Mouse (Mus musculus) intestine, embryonic 14.5 days (tissue): ENCODE results near the gene H2afy2. TPM values are rescaled to one million over a fixed set of nuclear protein-coding genes. Genes with fewer than 3 reads are reported as not detected.

ENCODE experiments used
- ATAC-seq: fragments of 200-750 bp; cut with Nextera tagmentation; replicated peaks from 2 replicates; pipeline ENCODE4 v1.8.0; 2017; ENCODE audit warnings: low read depth, moderate number of reproducible peaks, moderate TSS enrichment, moderate library complexity; ENCODE audit not compliant: low FRiP score, low TSS enrichment
- DNase-seq: peaks from one replicate; pipeline ENCODE4 v3.0.0-alpha.2; 2018; ENCODE audit warnings: low spot score
- H3K27ac ChIP-seq: fragments of 300-500 bp; sonication (generic); 2 replicates; pipeline ENCODE4 v1.5.1; 2014; ENCODE audit warnings: low read depth, mild to moderate bottlenecking, control low read depth
- H3K27me3 ChIP-seq: fragments of 300-500 bp; sonication (generic); replicated peaks from 2 replicates; pipeline ENCODE4 v1.6.1; 2014; ENCODE audit warnings: low read length, control low read depth; ENCODE audit not compliant: control insufficient read depth, insufficient read depth
- H3K36me3 ChIP-seq: fragments of 300-500 bp; sonication (generic); 2 replicates; pipeline ENCODE4 v1.6.1; 2014; ENCODE audit warnings: low read length, control low read depth; ENCODE audit not compliant: control insufficient read depth, insufficient read depth
- H3K4me1 ChIP-seq: fragments of 300-500 bp; sonication (generic); replicated peaks from 2 replicates; pipeline ENCODE4 v1.6.1; 2014; ENCODE audit warnings: low read length, control low read depth, mixed read lengths; ENCODE audit not compliant: control insufficient read depth, insufficient read depth
- H3K4me2 ChIP-seq: fragments of 300-500 bp; sonication (generic); 2 replicates; pipeline ENCODE4 v1.6.1; 2014; ENCODE audit warnings: low read length
- H3K4me3 ChIP-seq: fragments of 300-500 bp; sonication (generic); 2 replicates; pipeline ENCODE4 v1.5.1; 2014; ENCODE audit warnings: low read depth, low read length, control low read depth, mixed read lengths
- H3K9ac ChIP-seq: fragments of 300-500 bp; sonication (generic); 2 replicates; pipeline ENCODE4 v1.6.1; 2014; ENCODE audit warnings: mild to moderate bottlenecking, low read length
- H3K9me3 ChIP-seq: fragments of 300-500 bp; sonication (generic); 2 replicates; pipeline ENCODE4 v1.6.1; 2016; ENCODE audit warnings: low read length, control low read depth; ENCODE audit not compliant: control insufficient read depth
- WGBS: fragments of 180-500 bp; shearing (Covaris S2); extraction: QIAGEN DNeasy Blood & Tissue Kit; methylation state at CpG from one replicate; pipeline ENCODE4 v1.1.7; 2014; 5-methylcytosine and 5-hydroxymethylcytosine counted together
- polyA plus RNA-seq: library from polyadenylated mRNA; unstranded; fragments of >200 nt; fragmentation: Nextera tagmentation; extraction: Ambion mirVana; gene quantifications from 2 replicates; pipeline ENCODE4 v1.2.1, GENCODE M21; 2014

The H2afy2 gene
- polyA plus RNA-seq, 1 experiment from 2014 or later = 104 TPM

GRCm38 (mm10) chr10:61714146-61714545 is 69.8 kb downstream of the H2afy2 start:
- H3K27me3 ChIP-seq = no peaks in the 10 kb centered on the region
- 91% methylated on average over 4 of the region's 4 CpGs for WGBS
- H3K9ac ChIP-seq = no peak overlapping the region
- no peaks in the 10 kb centered on the region for H3K36me3 ChIP-seq
- H3K4me3 ChIP-seq = no peak overlapping the region
- H3K4me2 ChIP-seq = no peak overlapping the region
- H3K4me1 ChIP-seq = peaks cover 3% of the 10 kb centered on the region; the same call in 1 of the 2 replicates
- H3K9me3 ChIP-seq = no peaks in the 10 kb centered on the region
- ATAC-seq (no peak), DNase-seq (no peak)
- H3K27ac ChIP-seq = no peak overlapping the region

- Histone ChIP-seq H3K36me3 (no peaks in the 10 kb centered on the region), H3K27ac (no peak overlapping the region), H3K4me3 (no peak overlapping the region), H3K9me3 (no peaks in the 10 kb centered on the region), H3K4me2 (no peak overlapping the region), H3K27me3 (no peaks in the 10 kb centered on the region), H3K9ac (no peak overlapping the region), H3K4me1 (peaks cover 3% of the 10 kb centered on the region; the same call in 1 of the 2 replicates)
- DNase-seq = no peak
- WGBS = 73% methylated on average over 3 of the region's 3 CpGs
- ATAC-seq = no peak
Observed at GRCm38 (mm10) chr10:61713601-61714000, 70.3 kb downstream of the H2afy2 start.

DNA sequence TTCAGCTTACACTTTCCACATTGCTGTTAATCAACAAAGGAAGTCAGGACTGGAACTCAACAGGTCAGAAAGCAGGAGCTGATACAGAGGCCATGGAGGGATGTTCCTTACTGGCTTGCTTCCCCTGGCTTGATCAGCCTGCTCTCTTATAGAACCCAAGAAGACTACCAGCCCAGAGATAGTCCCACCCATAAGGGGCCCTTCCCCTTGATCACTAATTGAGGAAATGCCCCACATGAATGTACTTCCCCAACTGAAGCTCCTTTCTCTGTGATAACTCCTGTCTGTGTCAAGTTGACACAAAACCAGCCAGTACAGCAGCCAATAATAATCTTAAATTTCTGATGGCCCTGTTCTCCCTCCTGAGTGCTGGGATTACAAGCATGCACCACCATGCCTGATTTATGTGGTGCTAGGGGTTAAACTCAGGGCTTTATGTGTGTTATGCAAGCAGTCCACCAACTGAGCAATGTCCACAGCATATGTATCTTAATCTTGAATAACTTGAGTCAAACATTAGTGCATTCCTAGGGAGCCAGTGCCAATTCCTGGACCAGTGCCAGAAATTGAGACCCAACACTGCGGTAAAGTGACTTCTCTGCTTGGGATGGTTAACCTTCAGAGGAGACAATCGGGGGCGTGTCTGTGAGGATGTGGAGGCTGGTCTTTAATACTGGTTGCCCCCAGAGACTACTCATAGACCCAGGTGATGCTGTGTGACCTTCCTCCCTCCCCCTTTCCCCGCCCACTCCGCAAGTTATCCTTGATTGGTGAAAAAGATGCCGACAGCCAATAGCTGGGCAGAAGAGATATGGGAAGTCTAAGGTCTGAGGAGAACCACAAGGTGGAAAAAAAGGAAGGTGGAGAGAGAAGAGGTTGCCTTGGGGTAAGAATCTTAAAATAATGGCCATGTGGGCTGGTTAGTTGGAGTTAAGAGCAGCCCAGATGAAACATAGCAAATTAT is 77.3 kb downstream of the H2afy2 start:
- Histone ChIP-seq H3K27ac (no peak overlapping the region), H3K27me3 (no peaks in the 10 kb centered on the region), H3K36me3 (peaks cover 19% of the 10 kb centered on the region), H3K9ac (no peak overlapping the region), H3K9me3 (no peaks in the 10 kb centered on the region), H3K4me3 (no peak overlapping the region), H3K4me2 (no peak overlapping the region), H3K4me1 (no peaks in the 10 kb centered on the region)
- ATAC-seq = no peak
- 72% methylated on average over 6 of the region's 6 CpGs for WGBS
- no peak for DNase-seq

- WGBS = 87% methylated on average over 4 of the region's 4 CpGs
Observed at GRCm38 (mm10) chr10:61704663-61705062, 79.3 kb downstream of the H2afy2 start.

DNA sequence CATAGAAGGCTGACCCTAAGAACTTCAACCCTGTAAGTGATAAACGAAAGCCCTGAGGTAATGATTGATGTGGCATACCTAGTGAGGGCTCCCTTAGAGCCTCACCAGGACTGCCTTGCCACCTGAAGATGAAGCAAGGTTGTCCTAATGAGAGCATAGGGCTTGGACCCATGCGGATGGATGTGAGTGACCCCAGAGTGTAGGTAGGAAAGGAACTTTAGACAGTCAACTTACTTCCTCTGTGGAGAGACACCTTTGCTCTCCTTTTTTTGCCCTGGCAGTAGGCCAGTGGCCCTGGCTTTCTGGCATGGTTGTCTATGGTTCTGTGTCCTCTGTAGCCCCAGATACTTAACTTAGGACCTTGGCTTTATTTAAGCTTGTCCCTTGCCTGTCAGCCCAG is 86.9 kb downstream of the H2afy2 start:
- Histone ChIP-seq H3K9me3 (no peaks in the 10 kb centered on the region), H3K27me3 (no peaks in the 10 kb centered on the region), H3K4me2 (peak overlapping the region; percentile 100), H3K4me3 (peak overlapping the region; percentile 96), H3K27ac (no peak overlapping the region), H3K9ac (peak overlapping the region; percentile 73; the same call in 1 of the 2 replicates), H3K4me1 (peaks cover 13% of the 10 kb centered on the region), H3K36me3 (peaks cover 33% of the 10 kb centered on the region)
- DNase-seq = no peak
- no peak for ATAC-seq
- 88% methylated on average over 2 of the region's 2 CpGs for WGBS

More at GRCm38 (mm10) chr10:61704663-61705062, 79.3 kb downstream of the H2afy2 start:
- H3K36me3 ChIP-seq = peaks cover 23% of the 10 kb centered on the region
- no peak for DNase-seq
- no peaks in the 10 kb centered on the region for H3K27me3 ChIP-seq
- H3K9ac ChIP-seq = no peak overlapping the region
- no peaks in the 10 kb centered on the region for H3K4me1 ChIP-seq
- no peak overlapping the region for H3K4me2 ChIP-seq
- no peaks in the 10 kb centered on the region for H3K9me3 ChIP-seq
- no peak overlapping the region for H3K27ac ChIP-seq
- no peak overlapping the region for H3K4me3 ChIP-seq
- no peak for ATAC-seq

DNA sequence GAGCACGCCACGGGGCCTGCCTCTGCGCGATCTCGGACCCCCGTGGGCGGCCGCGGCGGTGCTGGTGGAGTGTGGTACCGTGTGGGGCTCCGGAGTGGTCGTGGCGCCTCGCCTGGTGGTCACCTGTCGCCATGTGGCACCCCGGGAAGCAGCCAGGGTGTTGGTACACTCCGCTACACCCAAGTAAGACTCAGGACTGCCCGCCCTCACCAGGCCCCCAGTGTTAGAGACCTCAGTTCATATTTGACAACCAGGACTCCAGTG is 87.5 kb downstream of the H2afy2 start:
- Histone ChIP-seq H3K36me3 (peaks cover 33% of the 10 kb centered on the region), H3K4me1 (peaks cover 13% of the 10 kb centered on the region), H3K4me3 (peak overlapping the region; percentile 96), H3K9me3 (no peaks in the 10 kb centered on the region), H3K27ac (no peak overlapping the region), H3K4me2 (peak overlapping the region; percentile 100), H3K27me3 (no peaks in the 10 kb centered on the region), H3K9ac (peak overlapping the region; percentile 73)
- WGBS = 10% methylated on average over 11 of the region's 19 CpGs
- ATAC-seq = no peak
- no peak for DNase-seq

GRCm38 (mm10) chr10:61695703-61696559 is 88.0 kb downstream of the H2afy2 start:
- Histone ChIP-seq H3K36me3 (peaks cover 37% of the 10 kb centered on the region), H3K27ac (no peak overlapping the region), H3K4me1 (peaks cover 13% of the 10 kb centered on the region), H3K4me2 (peak overlapping the region; percentile 100), H3K9me3 (no peaks in the 10 kb centered on the region), H3K4me3 (peak overlapping the region; percentile 96), H3K9ac (peak overlapping the region; percentile 73), H3K27me3 (no peaks in the 10 kb centered on the region)
- DNase-seq = peak; percentile 69
- under 1% methylated on average over 100 of the region's 111 CpGs for WGBS
- peak; percentile 8 for ATAC-seq

DNA sequence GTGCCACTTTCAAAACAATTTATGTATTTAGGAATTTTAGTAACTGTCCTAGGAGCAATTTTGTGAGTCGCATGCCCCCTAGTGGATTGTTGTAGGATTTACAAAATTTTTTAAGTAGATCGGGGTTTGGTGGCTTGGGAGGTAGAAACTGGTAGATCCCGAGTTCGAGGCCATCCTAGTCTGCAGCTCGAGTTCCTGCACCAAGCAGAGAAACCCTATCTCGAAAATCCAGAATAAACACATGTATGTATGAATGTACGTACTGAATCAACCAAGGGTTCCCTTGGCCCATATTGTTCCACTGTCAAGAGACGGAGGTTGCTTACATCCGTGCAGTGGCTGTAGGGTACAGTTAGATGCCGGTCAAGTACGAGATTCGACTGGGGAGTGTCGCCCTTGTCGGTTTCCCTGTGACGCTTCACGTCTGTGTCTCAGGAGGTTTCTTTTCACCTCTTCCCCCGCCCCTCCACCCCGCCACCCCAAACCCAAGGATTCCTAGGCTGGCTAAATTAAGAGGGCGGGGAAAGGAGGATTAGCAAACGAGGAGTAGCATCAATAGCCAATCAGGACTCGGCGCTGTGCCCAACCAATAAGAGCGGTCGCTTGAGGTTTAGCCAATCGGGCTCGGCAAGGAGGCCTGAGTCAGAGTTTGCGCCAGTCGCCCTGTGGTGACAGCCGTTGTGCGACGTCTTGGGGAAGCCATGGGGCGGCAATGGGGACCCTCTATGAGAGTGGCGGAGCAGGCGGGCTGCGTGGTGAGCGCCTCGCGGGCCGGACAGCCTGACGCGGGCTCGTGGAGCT is 88.9 kb downstream of the H2afy2 start, which contains the start of gene Tysnd1:
Gene Tysnd1 (plus strand): TSS at position 645 of the 801 bp plus-strand sequence.
- H3K4me2 ChIP-seq = peak within 1 kb of the TSS; percentile 100
- peak; percentile 95 for ATAC-seq
- H3K27ac ChIP-seq = no peak within 1 kb of the TSS
- peak within 1 kb of the TSS; percentile 96 for H3K4me3 ChIP-seq
- H3K36me3 ChIP-seq = peaks cover 45% of the 10 kb centered on the region
- no peaks in the 10 kb centered on the region for H3K27me3 ChIP-seq
- no peaks in the 10 kb centered on the region for H3K9me3 ChIP-seq
- H3K4me1 ChIP-seq = peaks cover 13% of the 10 kb centered on the region
- H3K9ac ChIP-seq = peak within 1 kb of the TSS; percentile 73
- WGBS = under 1% methylated on average over 42 of the region's 42 CpGs
- peak; percentile 96 for DNase-seq
